Mouse (Mus musculus): Measurements from ENCODE around the gene Slc2a3. TPM values are rescaled to one million over a fixed set of nuclear protein-coding genes. Genes with fewer than 3 reads are reported as not detected.
A peak's percentile ranks its signal among the peaks of the same experiment; 100 is the strongest.
"Not testable (repeated sequence)": the region's sequence is repeated elsewhere in the genome, so short reads cannot be mapped to it uniquely, and the experiment has no call there.

Gene Slc2a3
- polyA plus RNA-seq, 1 experiment from 2014 or later = 24.2 TPM

DNA sequence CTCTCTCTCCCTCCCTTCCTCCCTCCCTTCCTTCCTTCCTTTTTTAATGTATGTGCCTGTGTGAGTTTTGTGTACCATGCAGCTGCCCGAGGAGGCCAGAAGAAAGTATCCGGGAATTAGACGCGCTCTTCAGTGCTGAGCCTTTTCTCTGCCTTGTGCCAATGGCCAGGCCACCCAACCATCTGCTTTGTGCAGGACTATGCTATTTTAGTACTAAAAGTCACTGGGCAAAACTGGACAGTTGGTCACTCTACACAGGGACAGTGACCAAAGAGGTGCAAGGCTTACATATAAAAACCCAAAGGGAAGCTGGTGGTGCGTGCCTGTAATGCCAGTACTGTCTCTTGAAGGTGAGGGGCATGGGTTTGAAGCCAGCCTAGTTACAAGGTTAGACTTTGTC is 33.2 kb downstream of the Slc2a3 start:
- peaks cover 32% of the 10 kb centered on the region for H3K4me1 ChIP-seq
- peaks cover 6% of the 10 kb centered on the region; the same call in 1 of the 2 replicates for H3K27me3 ChIP-seq
- no peak overlapping the region for H3K27ac ChIP-seq
- no peak for ATAC-seq (ENCODE audit: low FRiP score)
- no peak overlapping the region for H3K9ac ChIP-seq
- H3K4me2 ChIP-seq = no peak overlapping the region
- H3K4me3 ChIP-seq (replicated peaks) = no peak overlapping the region
- H3K36me3 ChIP-seq (replicated peaks) = no peaks in the 10 kb centered on the region
- WGBS = 65% methylated on average over 5 of the region's 5 CpGs
- H3K9me3 ChIP-seq = no peaks in the 10 kb centered on the region

DNA sequence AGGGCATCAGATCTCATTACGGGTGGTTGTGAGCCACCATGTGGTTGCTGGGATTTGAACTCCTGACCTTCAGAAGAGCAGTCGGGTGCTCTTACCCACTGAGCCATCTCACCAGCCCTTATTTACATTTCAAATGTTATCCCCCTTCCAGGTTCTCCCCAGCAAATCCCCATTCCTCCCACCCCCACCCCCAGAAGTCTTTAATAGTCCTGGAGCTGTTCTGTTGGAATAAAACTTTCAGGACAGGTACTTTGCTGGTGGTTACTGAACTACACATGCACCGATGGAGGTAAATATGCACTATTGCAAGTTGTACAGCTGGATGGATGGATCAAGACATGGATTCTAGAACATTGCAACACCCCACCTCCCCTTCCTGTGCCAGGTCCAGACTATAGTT is 34.4 kb downstream of the Slc2a3 start:
- not testable (repeated sequence) for ATAC-seq (ENCODE audit: low FRiP score); H3K9me3 ChIP-seq; H3K27ac ChIP-seq; H3K4me3 ChIP-seq (replicated peaks); H3K9ac ChIP-seq; H3K4me2 ChIP-seq; H3K36me3 ChIP-seq (replicated peaks)
- Histone ChIP-seq H3K4me1 (peaks cover 32% of the 10 kb centered on the region), H3K27me3 (peaks cover 15% of the 10 kb centered on the region; the same call in 1 of the 2 replicates)
- WGBS = 70% methylated on average over 3 of the region's 3 CpGs

DNA sequence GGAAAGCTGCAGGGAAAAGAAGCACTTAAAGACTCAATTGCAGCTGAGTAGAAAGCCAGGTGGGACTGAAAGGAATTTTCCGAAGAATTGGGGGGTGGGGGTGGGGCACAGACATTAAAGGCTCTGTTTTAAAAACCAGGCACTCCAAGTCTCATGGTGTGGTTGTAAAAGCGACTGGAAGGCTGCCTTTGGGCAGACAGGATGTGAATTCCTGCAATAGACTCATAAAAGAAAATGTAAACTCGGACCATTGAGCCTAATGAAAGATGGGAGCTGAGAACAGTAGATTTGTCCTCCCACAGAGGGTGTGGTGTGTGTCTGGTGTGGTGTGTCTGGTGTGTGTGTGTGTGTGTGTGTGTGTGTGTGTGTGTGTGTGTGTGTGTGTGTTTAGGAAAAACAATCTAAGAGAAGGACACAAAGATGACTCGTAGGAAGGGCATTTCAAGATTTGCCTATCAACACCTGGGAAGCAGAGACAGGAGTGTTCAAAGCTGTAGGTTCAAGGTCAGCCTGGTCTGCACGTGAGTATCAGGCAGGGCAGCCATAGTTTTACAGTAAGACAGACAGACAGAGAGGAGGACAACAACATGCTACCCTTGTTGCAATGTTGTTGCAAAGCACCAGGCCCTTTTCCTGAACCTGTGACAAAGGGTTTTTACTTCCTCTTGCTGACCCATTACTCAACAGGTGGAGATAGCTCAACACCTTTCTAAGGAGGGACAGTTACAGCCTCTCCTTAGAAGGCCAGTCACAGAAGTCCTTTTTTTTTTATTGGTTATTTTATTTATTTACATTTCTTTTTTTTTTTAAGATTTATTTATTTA is 35.1 kb downstream of the Slc2a3 start:
- 7% methylated on average over 5 of the region's 5 CpGs for WGBS
- Histone ChIP-seq H3K4me3 (replicated peaks) (no peak overlapping the region), H3K4me2 (peak overlapping the region; percentile 88), H3K36me3 (replicated peaks) (no peaks in the 10 kb centered on the region), H3K9ac (no peak overlapping the region), H3K27ac (no peak overlapping the region), H3K27me3 (peaks cover 15% of the 10 kb centered on the region; the same call in 1 of the 2 replicates), H3K4me1 (peaks cover 32% of the 10 kb centered on the region), H3K9me3 (no peaks in the 10 kb centered on the region)
- no peak for ATAC-seq (ENCODE audit: low FRiP score)

DNA sequence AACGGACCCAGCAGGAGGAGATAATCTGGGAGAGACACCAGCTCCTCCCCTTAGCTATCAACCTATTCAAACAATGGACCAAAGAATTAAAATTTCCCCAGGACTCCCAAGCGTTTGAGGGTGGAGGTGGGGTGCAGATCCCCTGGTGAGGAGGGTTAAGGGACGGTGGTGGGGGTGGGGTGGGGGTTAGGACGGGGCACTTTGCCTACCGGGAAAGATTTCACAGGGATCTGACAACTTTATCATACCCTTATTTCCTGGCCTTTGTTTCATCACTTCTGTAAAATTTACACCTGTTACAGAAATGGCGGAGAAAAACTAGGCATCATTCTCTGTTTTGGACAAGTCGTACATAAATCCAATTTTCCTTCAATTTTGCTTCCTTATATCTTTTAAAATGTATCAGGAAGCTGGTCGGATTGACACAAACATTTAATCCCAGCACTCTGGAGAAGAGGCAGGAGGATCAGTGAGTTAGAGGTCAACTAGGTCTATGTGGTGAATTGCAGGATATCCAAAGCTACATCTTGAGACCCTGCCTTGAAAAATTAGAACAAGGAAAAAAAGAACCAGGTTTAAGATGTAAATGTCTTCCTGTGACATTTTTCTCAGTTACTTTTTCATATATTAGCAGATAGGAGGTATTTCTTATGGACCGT is 36.0 kb downstream of the Slc2a3 start:
- H3K4me1 ChIP-seq = peaks cover 31% of the 10 kb centered on the region
- 2% methylated on average over 9 of the region's 9 CpGs for WGBS
- ATAC-seq (ENCODE audit: low FRiP score) = no peak
- peak overlapping the region; percentile 59 for H3K9ac ChIP-seq
- H3K4me3 ChIP-seq (replicated peaks) = peak overlapping the region; percentile 52
- no peaks in the 10 kb centered on the region for H3K9me3 ChIP-seq
- H3K36me3 ChIP-seq (replicated peaks) = no peaks in the 10 kb centered on the region
- peak overlapping the region; percentile 84; the same call in 1 of the 2 replicates for H3K27ac ChIP-seq
- peaks cover 15% of the 10 kb centered on the region; the same call in 1 of the 2 replicates for H3K27me3 ChIP-seq
- peak overlapping the region; percentile 88 for H3K4me2 ChIP-seq

DNA sequence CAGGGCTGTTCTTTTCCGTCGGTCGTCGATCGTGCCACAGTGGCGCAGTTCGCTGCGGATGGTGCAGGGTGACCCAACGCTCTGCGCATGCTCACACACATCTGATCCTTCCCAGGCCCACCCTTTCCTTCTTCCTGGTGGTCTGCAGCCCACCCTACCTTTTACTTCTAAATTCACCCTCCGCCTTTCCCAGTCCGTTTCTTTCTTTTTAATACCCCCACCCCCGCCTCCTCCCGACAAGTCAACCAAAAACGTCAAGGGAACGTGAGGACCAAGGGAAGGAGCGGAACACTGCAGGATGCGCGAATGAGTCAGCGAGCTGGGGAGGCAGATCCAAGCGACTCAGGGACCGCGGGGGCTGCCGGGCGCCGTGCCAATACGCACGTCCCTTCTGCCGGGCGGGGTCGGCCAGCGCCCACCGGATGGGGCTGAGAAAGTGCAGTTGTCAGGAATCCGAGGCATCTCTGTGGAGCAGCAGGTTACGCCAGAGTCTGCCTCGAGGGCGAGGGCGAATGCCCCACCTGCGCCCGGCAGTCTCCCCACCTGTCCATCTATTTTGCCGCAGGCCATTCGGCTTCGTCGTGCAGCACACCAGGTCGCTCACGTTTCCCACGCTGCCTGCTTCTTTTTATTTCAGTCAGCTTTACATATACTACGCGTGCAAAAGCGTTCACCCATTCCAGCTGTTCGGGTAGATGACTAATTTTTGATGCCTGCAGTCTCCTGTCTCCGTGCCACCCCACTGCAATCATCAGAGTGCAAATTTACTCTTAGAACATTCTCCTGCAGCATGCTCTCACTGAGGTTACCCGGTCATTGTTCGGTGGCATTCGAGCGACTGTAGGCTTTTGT is 36.8 kb downstream of the Slc2a3 start:
- Histone ChIP-seq H3K36me3 (replicated peaks) (no peaks in the 10 kb centered on the region), H3K4me3 (replicated peaks) (peak overlapping the region; percentile 52), H3K4me2 (peak overlapping the region; percentile 88), H3K27ac (peak overlapping the region; percentile 84), H3K9ac (peak overlapping the region; percentile 59), H3K4me1 (peaks cover 24% of the 10 kb centered on the region), H3K9me3 (no peaks in the 10 kb centered on the region), H3K27me3 (peaks cover 15% of the 10 kb centered on the region; the same call in 1 of the 2 replicates)
- WGBS = under 1% methylated on average over 56 of the region's 56 CpGs
- ATAC-seq (ENCODE audit: low FRiP score) = peak; percentile 88

DNA sequence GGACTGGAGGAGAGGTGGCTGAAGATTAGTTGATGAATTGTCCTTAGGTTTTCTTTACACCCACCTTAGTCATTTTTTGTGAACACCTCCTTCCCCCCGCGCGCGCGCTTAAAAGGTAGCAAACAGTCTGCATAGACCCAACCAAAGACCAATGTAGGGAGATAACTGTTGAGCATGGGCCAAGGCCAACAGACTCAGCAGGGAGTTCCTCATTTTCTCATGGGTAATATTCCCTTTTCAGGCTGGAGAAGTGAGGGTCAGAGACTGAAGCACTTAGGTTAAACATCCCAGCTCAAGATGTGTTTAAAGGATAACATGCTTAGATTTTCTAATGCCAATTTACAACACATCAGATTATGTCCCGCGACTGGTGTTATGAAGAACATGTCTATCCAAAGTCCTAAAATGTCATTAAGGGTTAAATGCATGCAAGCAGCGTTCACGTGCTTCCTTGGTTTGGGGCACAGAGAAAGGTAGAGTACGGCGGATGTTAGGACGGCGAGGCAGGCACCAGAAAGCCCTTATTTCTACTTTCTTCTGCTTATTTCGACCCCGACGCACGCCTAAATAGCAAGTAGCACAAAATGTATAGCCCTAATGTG is 37.5 kb downstream of the Slc2a3 start:
- peaks cover 21% of the 10 kb centered on the region for H3K4me1 ChIP-seq
- no peaks in the 10 kb centered on the region for H3K36me3 ChIP-seq (replicated peaks)
- H3K4me2 ChIP-seq = peak overlapping the region; percentile 88
- peak overlapping the region; percentile 59 for H3K9ac ChIP-seq
- H3K4me3 ChIP-seq (replicated peaks) = peak overlapping the region; percentile 52
- peak overlapping the region; percentile 84 for H3K27ac ChIP-seq
- H3K9me3 ChIP-seq = no peaks in the 10 kb centered on the region
- H3K27me3 ChIP-seq = peaks cover 15% of the 10 kb centered on the region; the same call in 1 of the 2 replicates
- 33% methylated on average over 17 of the region's 17 CpGs for WGBS
- ATAC-seq (ENCODE audit: low FRiP score) = 0 out of 2 replicates have a peak, but pooled peaks have one; percentile 3

DNA sequence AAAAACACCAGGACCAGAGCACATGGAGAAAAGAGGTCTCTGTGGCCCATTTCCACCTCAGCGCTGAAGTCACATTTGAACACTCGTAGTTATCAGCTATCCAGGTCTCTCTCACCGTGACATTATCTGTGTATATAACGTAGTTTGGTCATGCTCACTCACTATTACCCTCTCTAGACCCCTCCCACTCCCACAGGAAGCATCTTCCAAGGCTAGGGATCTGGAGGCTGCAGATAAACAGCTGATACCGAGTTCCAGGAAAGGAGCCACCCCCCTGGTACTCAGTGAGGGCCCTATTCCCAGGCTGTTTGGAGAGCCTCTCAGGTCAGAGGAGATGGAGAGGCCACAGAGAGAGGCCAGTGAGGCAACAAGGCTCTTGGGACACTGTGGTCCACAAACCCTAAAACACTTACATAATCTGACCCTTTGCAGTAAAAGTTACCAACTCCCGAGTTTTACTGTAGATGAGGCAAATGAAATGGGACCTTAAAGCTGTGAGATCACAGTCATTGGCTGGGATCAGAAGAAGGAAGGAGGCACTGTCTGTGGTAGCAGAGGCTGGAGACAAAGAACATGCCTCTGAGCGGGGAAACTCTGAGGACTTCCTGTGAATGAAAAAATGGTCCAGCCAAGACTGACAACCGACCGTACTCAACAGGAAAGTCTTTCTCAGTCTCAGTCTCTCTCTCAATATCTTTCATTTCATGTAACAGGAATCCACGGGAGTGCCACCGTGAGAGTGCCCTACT is 38.3 kb downstream of the Slc2a3 start:
- ATAC-seq (ENCODE audit: low FRiP score) = no peak
- Histone ChIP-seq H3K27ac (no peak overlapping the region), H3K4me2 (no peak overlapping the region), H3K27me3 (peaks cover 15% of the 10 kb centered on the region; the same call in 1 of the 2 replicates), H3K9ac (no peak overlapping the region), H3K36me3 (replicated peaks) (no peaks in the 10 kb centered on the region), H3K9me3 (no peaks in the 10 kb centered on the region), H3K4me3 (replicated peaks) (no peak overlapping the region), H3K4me1 (peaks cover 21% of the 10 kb centered on the region)
- 77% methylated on average over 11 of the region's 11 CpGs for WGBS

DNA sequence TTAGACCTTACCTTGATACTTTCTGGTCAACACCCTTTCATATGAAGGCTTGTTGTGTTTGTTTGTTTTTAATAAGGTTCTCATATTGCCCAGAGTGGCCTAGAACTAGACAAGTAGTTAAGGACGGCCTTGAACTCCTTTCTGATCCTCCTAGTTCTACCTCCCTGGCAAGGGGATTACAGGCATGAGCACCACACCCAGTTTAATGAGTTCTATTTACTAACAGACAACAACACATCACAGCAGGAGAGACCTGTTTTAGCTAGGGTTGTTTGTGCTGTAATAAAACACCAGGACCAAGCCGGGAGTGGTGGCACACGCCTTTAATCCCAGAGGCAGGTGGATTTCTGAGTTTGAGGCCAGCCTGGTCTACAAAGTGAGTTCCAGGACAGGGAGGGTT is 39.0 kb downstream of the Slc2a3 start:
- 75% methylated on average over 3 of the region's 3 CpGs for WGBS
- Histone ChIP-seq H3K27ac (no peak overlapping the region), H3K9me3 (no peaks in the 10 kb centered on the region), H3K4me3 (replicated peaks) (no peak overlapping the region), H3K9ac (no peak overlapping the region), H3K27me3 (peaks cover 15% of the 10 kb centered on the region; the same call in 1 of the 2 replicates), H3K4me1 (peaks cover 21% of the 10 kb centered on the region), H3K36me3 (replicated peaks) (no peaks in the 10 kb centered on the region), H3K4me2 (no peak overlapping the region)
- no peak for ATAC-seq (ENCODE audit: low FRiP score)

DNA sequence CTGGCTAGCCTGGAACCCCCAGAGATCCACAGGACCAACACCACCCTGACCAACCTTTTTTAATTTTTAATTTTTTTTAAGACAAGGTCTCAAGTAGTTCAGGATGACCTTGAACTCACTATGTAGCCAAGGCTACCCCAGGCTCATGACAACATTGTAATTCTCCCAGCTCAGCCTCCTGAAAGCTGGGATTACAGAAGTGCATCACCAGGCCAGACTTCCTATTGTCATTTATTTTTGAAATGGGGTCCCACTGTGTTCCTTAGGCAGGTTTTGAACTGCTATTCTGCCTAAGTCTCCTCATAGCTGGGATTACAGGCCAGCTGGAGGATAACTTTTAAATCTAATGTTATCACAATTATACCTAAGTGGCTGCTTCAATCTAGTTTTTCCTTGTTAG is 39.5 kb downstream of the Slc2a3 start:
- Histone ChIP-seq H3K9me3 (no peaks in the 10 kb centered on the region), H3K4me3 (replicated peaks) (no peak overlapping the region), H3K27me3 (peaks cover 15% of the 10 kb centered on the region; the same call in 1 of the 2 replicates), H3K27ac (no peak overlapping the region), H3K4me2 (no peak overlapping the region), H3K36me3 (replicated peaks) (no peaks in the 10 kb centered on the region), H3K9ac (no peak overlapping the region), H3K4me1 (peaks cover 21% of the 10 kb centered on the region)
- no peak for ATAC-seq (ENCODE audit: low FRiP score)

DNA sequence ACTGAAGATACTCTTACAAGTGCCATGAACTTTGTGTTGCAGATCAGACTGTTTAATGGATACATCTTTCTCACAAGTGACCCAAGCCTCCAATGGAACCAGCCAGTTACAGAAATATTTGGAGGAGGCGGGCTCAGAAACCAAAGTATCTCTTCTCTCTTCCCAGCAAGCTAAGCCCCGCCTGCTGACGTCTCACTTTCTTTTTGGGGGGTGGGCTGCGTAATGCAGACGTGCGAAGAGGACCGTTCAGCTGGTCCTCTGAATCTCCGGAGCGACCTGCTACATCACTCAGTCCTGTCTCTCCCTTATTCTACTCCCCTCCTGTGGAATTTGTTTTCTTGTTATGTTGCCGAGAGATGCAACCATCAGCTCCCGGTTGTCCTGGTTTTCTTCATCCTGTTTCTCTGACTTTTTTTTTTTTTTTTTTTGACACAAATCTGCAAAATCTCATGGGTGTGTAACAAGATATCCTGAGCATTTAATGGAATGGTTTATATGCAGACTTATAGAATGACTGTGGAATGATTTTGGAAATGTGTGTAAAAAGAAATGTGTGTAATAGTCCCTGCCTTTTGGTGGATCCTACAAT is 40.3 kb downstream of the Slc2a3 start:
- peaks cover 15% of the 10 kb centered on the region; the same call in 1 of the 2 replicates for H3K27me3 ChIP-seq
- H3K36me3 ChIP-seq (replicated peaks) = no peaks in the 10 kb centered on the region
- 1% methylated on average over 11 of the region's 11 CpGs for WGBS
- peak overlapping the region; percentile 36 for H3K4me3 ChIP-seq (replicated peaks)
- no peaks in the 10 kb centered on the region for H3K9me3 ChIP-seq
- peaks cover 20% of the 10 kb centered on the region for H3K4me1 ChIP-seq
- 0 out of 2 replicates have a peak overlapping the region, but pooled peaks have one; percentile 40 for H3K9ac ChIP-seq
- H3K27ac ChIP-seq = no peak overlapping the region
- peak; percentile 66 for ATAC-seq (ENCODE audit: low FRiP score)
- H3K4me2 ChIP-seq = peak overlapping the region; percentile 51

DNA sequence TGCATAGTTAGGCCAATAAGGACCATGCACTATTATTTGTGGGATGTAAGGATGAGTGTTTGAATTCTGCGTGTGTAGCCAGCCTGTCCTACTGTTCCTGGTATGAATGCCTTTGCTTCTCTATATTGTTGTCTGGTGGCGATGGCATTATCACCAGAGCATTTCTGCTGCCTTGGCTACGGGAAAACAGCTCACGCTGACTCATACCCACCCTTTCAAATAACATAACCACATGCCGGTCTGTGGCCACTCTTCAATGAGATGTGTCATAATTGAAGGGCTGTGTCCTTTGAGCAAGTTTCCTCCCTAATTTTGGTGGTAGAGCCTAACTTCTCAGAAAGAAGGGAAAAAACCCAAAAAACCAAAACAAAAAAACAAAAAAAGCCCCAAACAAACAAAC is 42.7 kb downstream of the Slc2a3 start:
- Histone ChIP-seq H3K4me2 (no peak overlapping the region), H3K4me3 (replicated peaks) (no peak overlapping the region), H3K9ac (no peak overlapping the region), H3K4me1 (no peaks in the 10 kb centered on the region), H3K27me3 (peaks cover 14% of the 10 kb centered on the region; the same call in 1 of the 2 replicates), H3K36me3 (replicated peaks) (no peaks in the 10 kb centered on the region), H3K27ac (no peak overlapping the region), H3K9me3 (no peaks in the 10 kb centered on the region)
- 71% methylated on average over 5 of the region's 5 CpGs for WGBS
- no peak for ATAC-seq (ENCODE audit: low FRiP score)
